Mouse (Mus musculus) stomach, postnatal 0 days (tissue): Measurements from ENCODE around the gene Myo1a.

Experiments used
- CTCF ChIP-seq: IDR thresholded peaks from 2 replicates; pipeline ENCODE4 v1.5.1; 2016; ENCODE audit warnings: antibody characterized with exemption, low read depth, mild to moderate bottlenecking, moderate library complexity
- EP300 ChIP-seq: optimal IDR thresholded peaks from 2 replicates; pipeline ENCODE3; 2016; ENCODE audit warnings: antibody characterized with exemption

DNA sequence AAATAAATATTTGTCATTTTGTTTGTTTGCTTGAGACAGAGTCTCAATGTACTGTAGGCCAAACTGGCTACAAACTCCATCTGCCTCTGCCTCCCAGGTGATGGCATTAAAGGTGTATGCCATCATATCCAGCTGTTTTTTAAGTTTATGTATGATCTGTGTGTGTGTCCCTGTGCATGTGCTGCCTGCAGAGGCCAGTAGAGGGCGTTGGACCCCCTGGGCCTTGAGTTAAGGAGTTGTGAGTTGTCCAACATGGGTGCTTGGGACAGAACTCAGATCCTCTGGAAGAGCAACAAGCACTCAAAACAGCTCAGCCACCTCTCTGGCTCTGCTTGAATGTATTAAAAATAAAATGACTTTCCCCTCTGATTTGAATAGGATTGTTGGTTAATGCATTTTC, 13.9 kb upstream of the Myo1a start:
- TF ChIP-seq CTCF (peak; percentile 35), EP300 (no peak)
